Mouse (Mus musculus) ES-E14 (cell line): Measurements from ENCODE around the gene Macf1.

Experiments used
- CHD2 ChIP-seq: IDR thresholded peaks from 2 replicates; pipeline ENCODE4 v1.6.1; 2014; ENCODE audit warnings: mild to moderate bottlenecking, low read depth, low read length, inconsistent platforms
- HCFC1 ChIP-seq: IDR thresholded peaks from 2 replicates; pipeline ENCODE4 v1.6.1; 2012; ENCODE audit warnings: low read length, inconsistent platforms, borderline replicate concordance; ENCODE audit not compliant: insufficient read depth
- ZC3H11A ChIP-seq: IDR thresholded peaks from 2 replicates; pipeline ENCODE4 v1.6.1; 2012; ENCODE audit warnings: low read depth, mild to moderate bottlenecking, inconsistent platforms, low read length, borderline replicate concordance
- ZNF384 ChIP-seq: IDR thresholded peaks from 2 replicates; pipeline ENCODE4 v1.6.1; 2012; ENCODE audit warnings: low read depth, low read length, inconsistent platforms

DNA sequence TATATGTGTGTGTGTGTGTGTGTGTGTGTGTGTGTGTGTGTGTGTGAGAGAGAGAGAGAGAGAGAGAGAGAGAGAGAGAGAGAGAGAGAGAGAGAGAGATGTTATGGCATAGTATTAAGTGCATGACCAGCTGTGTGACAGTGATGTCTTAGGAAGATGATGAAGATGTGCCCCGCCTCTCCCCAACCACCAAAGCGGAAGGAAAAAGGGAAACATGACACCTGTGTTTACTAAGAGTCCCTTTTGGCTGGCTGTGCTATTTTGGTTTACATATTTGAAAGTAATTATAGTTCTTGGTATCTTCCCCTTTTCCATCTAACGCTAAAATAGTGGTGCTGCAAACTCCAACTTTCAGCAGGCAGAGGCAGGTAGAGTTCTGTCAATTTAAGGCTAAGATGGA lies 291.2 kb downstream of the Macf1 start:
- TF ChIP-seq ZC3H11A (no peak), CHD2 (no peak), HCFC1 (no peak), ZNF384 (no peak)
